Mouse (Mus musculus): ENCODE measurements around the gene AI481877.

AI481877 gene

GRCm38 (mm10) chr4:59123557-59123956, 15.2 kb downstream of the AI481877 start:
- DNase-seq, result no peak

GRCm38 (mm10) chr4:59117644-59118495, 20.9 kb downstream of the AI481877 start:
- DNase-seq, result no peak

GRCm38 (mm10) chr4:59108721-59109120, 30.1 kb downstream of the AI481877 start:
- DNase-seq, result no peak

- DNase-seq, result no peak
Observed at GRCm38 (mm10) chr4:59107886-59108285, 30.9 kb downstream of the AI481877 start.

GRCm38 (mm10) chr4:59106661-59107060, 32.1 kb downstream of the AI481877 start:
- DNase-seq, result no peak

- DNase-seq, result no peak
Observed at GRCm38 (mm10) chr4:59104166-59104565, 34.6 kb downstream of the AI481877 start.

GRCm38 (mm10) chr4:59096393-59096792, 42.4 kb downstream of the AI481877 start:
- DNase-seq, result peak; percentile 70

- DNase-seq, result no peak
Observed at GRCm38 (mm10) chr4:59089391-59089790, 49.4 kb downstream of the AI481877 start.

- DNase-seq, result no peak
Observed at GRCm38 (mm10) chr4:59083430-59083829, 55.4 kb downstream of the AI481877 start.

- DNase-seq, result no peak
Observed at GRCm38 (mm10) chr4:59069276-59069675, 69.5 kb downstream of the AI481877 start.

- no peak for DNase-seq
Observed at GRCm38 (mm10) chr4:59062526-59062925, 76.3 kb downstream of the AI481877 start.

GRCm38 (mm10) chr4:59057929-59058328, 80.9 kb downstream of the AI481877 start:
- DNase-seq, result no peak

GRCm38 (mm10) chr4:59051081-59051480, 87.7 kb downstream of the AI481877 start:
- DNase-seq, result no peak

- no peak for DNase-seq
Observed at GRCm38 (mm10) chr4:59047222-59047621, 91.6 kb downstream of the AI481877 start.

GRCm38 (mm10) chr4:59043891-59044290, 94.9 kb downstream of the AI481877 start:
- no peak for DNase-seq

- no peak for DNase-seq
Observed at GRCm38 (mm10) chr4:59043074-59043473, 95.7 kb downstream of the AI481877 start.

- no peak for DNase-seq
Observed at GRCm38 (mm10) chr4:59040397-59041287, 98.1 kb downstream of the AI481877 start.

- no peak for DNase-seq
Observed at GRCm38 (mm10) chr4:59037525-59037924, 101.3 kb downstream of the AI481877 start.

GRCm38 (mm10) chr4:59036490-59037127, 102.2 kb downstream of the AI481877 start:
- peak; percentile 85 for DNase-seq

- peak; percentile 32 for DNase-seq
Observed at GRCm38 (mm10) chr4:59035786-59036350, 102.9 kb downstream of the AI481877 start.

- DNase-seq, result peak; percentile 84
Observed at GRCm38 (mm10) chr4:59034918-59035785, 103.6 kb downstream of the AI481877 start, which contains the start of gene Gng10. Gene Gng10 (plus strand): TSS chr4:59035088.
